Mouse (Mus musculus) forebrain, embryonic 11.5 days (tissue): ENCODE data around the gene Myo10. TPM values are rescaled to one million over a fixed set of nuclear protein-coding genes. Genes with fewer than 3 reads are reported as not detected.

ENCODE experiments used
- ATAC-seq: fragments of 200-750 bp; cut with Nextera tagmentation; replicated peaks from 2 replicates; pipeline ENCODE4 v1.8.0; 2017; ENCODE audit warnings: moderate TSS enrichment; ENCODE audit not compliant: low FRiP score
- DNase-seq: peaks from one replicate; pipeline ENCODE4 v3.0.0-alpha.2; 2017; ENCODE audit warnings: low spot score
- H3K27ac ChIP-seq: fragments of 300-500 bp; sonication (generic); 2 replicates; pipeline ENCODE4 v1.5.1; 2014; ENCODE audit warnings: low read depth, low read length
- H3K27me3 ChIP-seq: fragments of 300-500 bp; sonication (generic); 2 replicates; pipeline ENCODE4 v1.6.1; 2014; ENCODE audit warnings: mild to moderate bottlenecking, low read length, mixed read lengths; ENCODE audit not compliant: control insufficient read depth, insufficient read depth
- H3K36me3 ChIP-seq: fragments of 300-500 bp; sonication (generic); 2 replicates; pipeline ENCODE4 v1.6.1; 2014; ENCODE audit warnings: mild to moderate bottlenecking, low read length, moderate library complexity, mixed read lengths; ENCODE audit not compliant: control insufficient read depth, insufficient read depth
- H3K4me1 ChIP-seq: fragments of 300-500 bp; sonication (generic); replicated peaks from 2 replicates; pipeline ENCODE4 v1.6.1; 2014; ENCODE audit warnings: low read length, mixed read lengths; ENCODE audit not compliant: control insufficient read depth, insufficient read depth
- H3K4me2 ChIP-seq: fragments of 300-500 bp; sonication (generic); 2 replicates; pipeline ENCODE4 v1.6.1; 2014; ENCODE audit warnings: low read depth, mild to moderate bottlenecking, low read length, moderate library complexity, mixed read lengths; ENCODE audit not compliant: severe bottlenecking
- H3K4me3 ChIP-seq: fragments of 300-500 bp; sonication (generic); 2 replicates; pipeline ENCODE4 v1.5.1; 2014; ENCODE audit warnings: low read depth, low read length
- H3K9ac ChIP-seq: fragments of 300-500 bp; sonication (generic); 2 replicates; pipeline ENCODE4 v1.6.1; 2014; ENCODE audit warnings: low read length
- H3K9me3 ChIP-seq: fragments of 300-500 bp; sonication (generic); 2 replicates; pipeline ENCODE4 v1.6.1; 2016; ENCODE audit warnings: low read length, mixed read lengths; ENCODE audit not compliant: control insufficient read depth
- WGBS: fragments of 180-500 bp; shearing (Covaris S2); extraction: QIAGEN DNeasy Blood & Tissue Kit; methylation state at CpG from one replicate; pipeline ENCODE4 v1.1.7; 2014; 5-methylcytosine and 5-hydroxymethylcytosine counted together
- polyA plus RNA-seq: library from polyadenylated mRNA; unstranded; fragments of >200 nt; fragmentation: Nextera tagmentation; extraction: Ambion mirVana; gene quantifications from 2 replicates; pipeline ENCODE4 v1.2.1, GENCODE M21; 2014

The Myo10 gene
- polyA plus RNA-seq, 1 experiment from 2014 or later: 72.6 TPM

DNA sequence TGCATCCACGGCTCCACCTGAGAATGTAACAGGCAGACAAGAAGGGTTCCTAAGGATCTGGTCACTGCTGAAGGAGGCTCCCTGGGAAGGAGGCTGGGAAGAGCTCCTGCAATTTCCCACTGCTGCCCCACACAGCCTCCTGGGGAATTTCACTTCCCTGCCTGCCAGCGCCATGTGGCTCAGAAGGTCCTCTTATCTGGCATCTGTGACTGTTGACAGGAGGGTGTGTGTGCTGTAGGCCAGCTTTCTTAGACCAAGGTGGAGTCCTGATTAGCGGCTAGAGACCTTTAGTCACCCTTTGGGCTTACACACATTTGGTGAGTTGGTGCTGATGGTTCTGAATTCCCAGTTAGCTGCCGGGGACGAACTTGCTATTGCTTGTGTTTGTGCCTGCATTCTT, 28.0 kb downstream of the Myo10 start:
- no peaks in the 10 kb centered on the region for H3K36me3 ChIP-seq
- H3K9me3 ChIP-seq: no peaks in the 10 kb centered on the region
- WGBS: 76% methylated on average over 5 of the region's 5 CpGs
- H3K4me1 ChIP-seq: no peaks in the 10 kb centered on the region
- no peaks in the 10 kb centered on the region for H3K27me3 ChIP-seq
- H3K4me3 ChIP-seq: no peak overlapping the region
- no peak for ATAC-seq
- H3K4me2 ChIP-seq: no peak overlapping the region
- no peak overlapping the region for H3K27ac ChIP-seq
- no peak overlapping the region for H3K9ac ChIP-seq
- DNase-seq: no peak

DNA sequence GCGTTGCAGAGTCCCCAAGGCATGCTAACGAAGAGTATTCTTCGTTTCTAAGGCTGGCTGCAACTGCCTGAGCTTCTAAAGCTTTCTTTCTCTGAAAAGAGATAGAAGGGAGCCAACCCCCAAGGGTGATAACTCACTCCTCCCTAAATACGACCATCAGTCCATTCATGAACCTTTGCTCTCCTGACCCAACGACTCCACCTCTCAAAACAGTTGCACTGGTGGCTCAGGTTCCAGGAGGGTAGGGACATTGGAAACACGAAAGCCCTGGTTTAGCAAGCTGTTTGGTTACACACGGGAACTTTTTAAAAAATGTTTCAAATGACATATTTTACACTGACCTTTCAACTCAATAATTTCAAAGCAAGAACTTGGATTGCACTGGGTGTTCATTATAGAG, 29.5 kb downstream of the Myo10 start:
- H3K36me3 ChIP-seq: no peaks in the 10 kb centered on the region

DNA sequence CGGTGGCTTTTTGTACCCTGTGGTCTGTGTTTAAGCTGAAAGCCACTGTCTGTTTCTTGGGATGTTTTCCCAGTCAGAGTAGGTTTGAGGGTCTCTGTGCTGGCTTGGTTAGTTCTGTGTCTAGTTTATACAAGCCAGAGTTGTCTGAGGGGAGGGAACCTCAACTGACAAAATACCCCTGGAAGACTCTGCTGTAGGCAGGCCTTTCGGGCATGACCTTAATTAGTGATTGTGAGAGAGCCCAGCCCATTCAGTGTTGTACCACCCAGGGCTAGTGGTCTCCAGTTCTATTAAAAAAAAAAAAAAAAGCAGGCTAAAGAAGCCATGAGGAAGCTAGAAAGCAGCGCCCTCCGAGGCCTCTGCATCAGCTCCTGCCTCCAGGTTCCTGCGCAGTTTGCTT, 30.0 kb downstream of the Myo10 start:
- ATAC-seq: no peak
- H3K9ac ChIP-seq: no peak overlapping the region
- H3K4me1 ChIP-seq: no peaks in the 10 kb centered on the region
- H3K36me3 ChIP-seq: no peaks in the 10 kb centered on the region
- DNase-seq: no peak
- H3K27me3 ChIP-seq: no peaks in the 10 kb centered on the region
- H3K4me3 ChIP-seq: no peak overlapping the region
- H3K9me3 ChIP-seq: no peaks in the 10 kb centered on the region
- 39% methylated on average over 5 of the region's 5 CpGs for WGBS
- no peak overlapping the region for H3K4me2 ChIP-seq
- H3K27ac ChIP-seq: no peak overlapping the region

More for the DNA sequence above, 29.5 kb downstream of the Myo10 start:
- Histone ChIP-seq H3K27me3 (no peaks in the 10 kb centered on the region), H3K9me3 (no peaks in the 10 kb centered on the region), H3K4me1 (no peaks in the 10 kb centered on the region), H3K4me3 (no peak overlapping the region), H3K27ac (no peak overlapping the region), H3K4me2 (no peak overlapping the region), H3K9ac (no peak overlapping the region)
- no peak for ATAC-seq
- WGBS: 51% methylated on average over 7 of the region's 7 CpGs
- no peak for DNase-seq

DNA sequence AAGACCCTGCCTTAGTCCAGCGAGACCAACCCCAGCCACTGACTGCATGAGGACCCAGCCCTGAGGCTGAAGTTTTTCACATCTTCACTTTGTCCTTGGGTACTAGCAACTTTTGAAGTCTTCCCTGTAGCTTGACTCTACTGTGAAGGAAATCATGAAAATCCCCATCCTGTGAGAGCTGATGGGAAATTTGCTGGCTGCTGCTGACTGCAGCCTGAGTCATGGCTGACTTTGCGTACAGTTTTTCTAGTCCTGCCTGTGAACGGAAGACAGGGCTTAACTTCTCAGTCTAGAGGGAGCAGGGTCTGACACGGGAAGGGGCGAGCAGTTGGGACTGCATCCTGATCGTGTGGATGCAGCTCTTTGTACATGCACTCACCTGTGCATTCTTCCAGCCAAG, 30.6 kb downstream of the Myo10 start:
- no peak overlapping the region for H3K4me3 ChIP-seq
- no peaks in the 10 kb centered on the region for H3K9me3 ChIP-seq
- H3K4me2 ChIP-seq: no peak overlapping the region
- H3K9ac ChIP-seq: no peak overlapping the region
- ATAC-seq: no peak
- H3K27ac ChIP-seq: no peak overlapping the region
- DNase-seq: no peak
- H3K36me3 ChIP-seq: no peaks in the 10 kb centered on the region
- H3K27me3 ChIP-seq: no peaks in the 10 kb centered on the region
- WGBS: 81% methylated on average over 6 of the region's 6 CpGs
- no peaks in the 10 kb centered on the region for H3K4me1 ChIP-seq

DNA sequence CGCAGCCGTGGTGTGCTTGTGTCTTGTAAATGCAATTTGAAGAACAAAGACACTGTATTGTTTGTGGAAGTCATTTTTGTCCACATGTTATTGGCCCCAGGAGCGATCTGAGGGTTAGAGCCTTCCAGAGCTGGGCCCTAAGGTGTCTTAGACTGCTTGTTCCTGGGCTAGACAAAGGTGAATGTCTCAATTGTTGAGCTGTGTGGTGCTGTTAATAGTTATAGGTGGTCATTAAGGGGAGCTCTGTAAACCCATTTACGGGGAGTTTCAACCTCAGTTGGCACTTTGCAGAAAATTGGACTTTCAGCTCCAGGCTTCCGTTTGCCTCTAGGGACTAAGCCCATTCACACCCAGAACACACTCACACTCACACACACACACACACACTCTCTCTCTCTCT, 31.4 kb downstream of the Myo10 start:
- Histone ChIP-seq H3K36me3 (no peaks in the 10 kb centered on the region), H3K9ac (no peak overlapping the region), H3K4me2 (no peak overlapping the region), H3K4me1 (no peaks in the 10 kb centered on the region), H3K9me3 (no peaks in the 10 kb centered on the region), H3K4me3 (no peak overlapping the region), H3K27me3 (no peaks in the 10 kb centered on the region), H3K27ac (no peak overlapping the region)
- ATAC-seq: no peak
- 80% methylated on average over 5 of the region's 5 CpGs for WGBS
- DNase-seq: no peak

DNA sequence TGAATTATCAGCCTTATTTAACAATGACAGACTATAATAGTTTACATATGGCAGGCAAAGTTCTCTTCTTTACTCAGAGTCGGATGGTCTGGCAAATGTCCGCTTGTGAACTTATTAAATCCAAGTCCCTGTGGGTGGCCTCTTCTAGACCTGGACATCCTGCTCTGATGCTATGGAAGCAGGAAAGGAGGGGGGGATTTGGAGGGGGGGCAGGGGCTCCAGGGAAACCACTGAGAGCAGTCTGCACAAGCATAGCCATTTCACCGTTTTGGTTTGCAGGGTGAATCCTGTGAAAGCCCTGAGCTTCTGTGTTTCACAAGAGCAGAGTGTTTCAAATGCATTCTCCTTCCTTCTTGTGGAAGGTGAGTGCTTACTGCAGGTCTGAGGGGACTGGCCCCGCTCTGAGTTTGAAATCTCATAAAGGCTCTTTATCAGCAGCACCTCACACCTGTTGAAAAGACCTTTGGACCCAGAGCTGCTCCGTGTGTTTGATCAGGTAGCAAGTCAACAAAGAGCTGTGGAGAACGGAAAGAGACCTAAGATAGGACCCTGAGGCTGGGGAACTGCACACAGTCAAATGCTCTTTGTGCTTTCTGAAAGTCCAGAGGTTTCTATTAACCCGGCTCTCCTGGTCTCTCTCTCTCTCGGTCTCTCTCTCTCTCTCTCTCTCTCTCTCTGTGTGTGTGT, 40.7 kb downstream of the Myo10 start:
- Histone ChIP-seq H3K27ac (no peak overlapping the region), H3K9me3 (no peaks in the 10 kb centered on the region), H3K27me3 (peaks cover 6% of the 10 kb centered on the region; the same call in 1 of the 2 replicates), H3K4me2 (no peak overlapping the region), H3K4me1 (no peaks in the 10 kb centered on the region), H3K9ac (no peak overlapping the region), H3K36me3 (no peaks in the 10 kb centered on the region), H3K4me3 (no peak overlapping the region)
- DNase-seq (no peak), ATAC-seq (no peak)
- 46% methylated on average over 8 of the region's 8 CpGs for WGBS

DNA sequence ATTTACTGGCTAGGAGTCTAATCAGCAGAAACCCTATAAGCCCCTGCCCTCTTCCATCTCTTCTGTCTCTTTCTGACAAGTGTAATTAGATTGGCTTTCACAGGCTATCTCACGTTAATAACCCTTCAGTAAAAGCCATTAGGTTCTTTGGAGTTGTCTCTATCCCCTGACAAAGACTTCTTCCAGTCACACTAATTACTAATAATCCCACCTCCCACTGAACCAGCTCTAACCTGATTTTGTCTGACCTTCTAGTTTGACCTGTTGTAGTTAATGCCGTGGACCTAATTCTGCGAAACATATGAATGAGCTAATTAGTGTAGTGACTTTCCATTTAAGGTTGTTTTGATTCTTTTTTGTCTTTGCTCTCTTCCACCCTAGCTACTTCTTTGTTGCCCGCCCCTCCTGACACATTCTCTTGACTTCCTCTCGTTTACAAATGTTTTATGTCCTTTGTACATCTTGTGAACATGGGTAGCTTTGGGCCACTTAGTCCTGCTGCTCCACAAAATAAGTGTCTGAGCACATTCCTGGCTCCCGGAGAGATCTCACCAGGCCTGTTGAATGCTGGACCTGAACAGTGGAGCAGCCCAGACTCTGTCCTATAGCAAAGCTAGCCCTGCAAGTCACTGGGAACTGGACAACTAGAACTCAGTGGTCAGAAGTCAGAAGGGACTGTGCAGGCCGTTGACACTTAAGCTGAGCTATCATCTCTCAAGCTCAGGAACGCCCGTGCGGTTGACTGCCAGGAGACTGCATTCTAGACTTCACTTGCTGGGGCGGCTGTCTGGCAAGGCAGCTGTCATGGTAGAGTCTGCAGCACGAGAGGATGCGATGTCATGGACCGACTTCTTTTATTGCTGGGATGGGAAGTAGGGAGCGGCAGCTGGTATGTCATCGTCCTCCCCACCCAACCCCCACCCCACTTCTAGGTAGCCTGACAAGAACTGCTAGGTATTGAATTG, 47.2 kb downstream of the Myo10 start:
- 30% methylated on average over 16 of the region's 16 CpGs for WGBS
- Histone ChIP-seq H3K36me3 (no peaks in the 10 kb centered on the region), H3K9ac (no peak overlapping the region), H3K27me3 (peaks cover 8% of the 10 kb centered on the region; the same call in 1 of the 2 replicates), H3K9me3 (no peaks in the 10 kb centered on the region), H3K4me1 (peaks cover 16% of the 10 kb centered on the region), H3K4me3 (no peak overlapping the region), H3K4me2 (no peak overlapping the region), H3K27ac (no peak overlapping the region)
- DNase-seq (no peak), ATAC-seq (peak; percentile 42; the same call in 1 of the 2 replicates)

DNA sequence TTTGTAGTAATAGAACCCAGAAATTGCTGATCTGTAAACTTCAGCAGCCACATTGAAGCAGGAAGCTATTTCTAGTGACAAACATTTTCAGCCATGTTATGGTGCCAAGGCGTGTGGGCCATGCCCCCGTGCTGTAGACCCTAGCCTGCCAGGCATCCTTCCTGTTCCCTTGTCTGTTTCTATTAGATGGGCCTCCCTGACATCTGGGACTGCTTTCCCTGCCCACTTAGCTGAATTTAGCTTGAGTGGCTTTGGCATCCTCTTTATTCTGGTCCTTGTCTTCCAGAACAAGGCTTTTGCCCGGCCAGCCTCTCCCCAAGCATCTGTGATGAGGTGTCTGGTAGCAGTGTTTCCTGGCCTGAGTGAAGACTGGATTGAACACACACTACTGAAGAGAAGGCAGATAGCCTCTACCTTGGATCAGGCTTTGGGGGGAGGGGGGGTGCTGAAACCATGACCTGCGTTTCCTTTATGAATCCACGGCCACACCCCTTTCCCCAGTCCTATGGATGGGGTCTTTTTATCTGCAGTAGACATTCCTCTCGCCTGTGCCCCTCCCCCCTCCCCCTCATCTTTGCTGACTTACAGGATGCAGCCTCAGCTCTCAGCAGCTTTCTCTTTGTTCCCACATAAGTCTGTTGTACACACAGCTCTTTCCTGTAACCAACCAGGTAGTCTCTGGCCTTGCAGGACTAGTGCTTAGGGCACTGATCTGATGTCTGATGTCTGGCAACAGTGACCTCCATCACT, 51.1 kb downstream of the Myo10 start:
- Histone ChIP-seq H3K9ac (no peak overlapping the region), H3K27ac (no peak overlapping the region), H3K36me3 (no peaks in the 10 kb centered on the region), H3K27me3 (peaks cover 3% of the 10 kb centered on the region; the same call in 1 of the 2 replicates), H3K4me3 (no peak overlapping the region), H3K9me3 (no peaks in the 10 kb centered on the region), H3K4me2 (no peak overlapping the region), H3K4me1 (peaks cover 16% of the 10 kb centered on the region)
- ATAC-seq: peak; percentile 32; the same call in 1 of the 2 replicates
- DNase-seq: no peak
- WGBS: 47% methylated on average over 6 of the region's 6 CpGs
